Mouse (Mus musculus) gastrocnemius, postnatal 14 days (tissue): ENCODE measurements around the gene Gm10647. TPM values are rescaled to one million over a fixed set of nuclear protein-coding genes. Genes with fewer than 3 reads are reported as not detected.

Source experiments
- DNase-seq: peaks from one replicate; pipeline ENCODE4 v3.0.0; 2021; ENCODE audit warnings: mixed read lengths
- intact Hi-C: fragments of 180-260 bp; cut with DNase I; formaldehyde crosslinking; loops from one replicate; pipeline ENCODE4 v1.15.1; 2025; ENCODE audit warnings: low total_unique reads
- total RNA-seq, 2 experiments: library from RNA; stranded (reverse); gene quantifications; 2 replicates each; pipeline ENCODE4 v1.2.3; 2021

Gene Gm10647
- total RNA-seq, 2 experiments from 2014 or later = 0.21 TPM; not detected in 1

GRCm38 (mm10) chr9:66834318-66835096, 37.7 kb downstream of the Gm10647 start, which contains the start of gene Aph1c:
Gene Aph1c (minus strand): TSS chr9:66834726.
- peak; percentile 99 for DNase-seq
- intact Hi-C loops = loop anchor here (5.0 kb wide), 1 partner anchor 108 kb away; no protein-coding TSS in a partner anchor

- DNase-seq = peak; percentile 41
- intact Hi-C loops = loop anchor here (5.0 kb wide), 1 partner anchor 107 kb away; no protein-coding TSS in a partner anchor
Observed at GRCm38 (mm10) chr9:66835097-66835480, 38.2 kb downstream of the Gm10647 start.

- intact Hi-C loops = no loop called here
- DNase-seq = no peak
Observed at GRCm38 (mm10) chr9:66846822-66847221, 50.0 kb downstream of the Gm10647 start.

Other genes starting within 250 kb of the Gm10647 start
- 10 to 100 TPM; 18.4 to 18.9 TPM for gene Usp3, start 203.9 kb upstream of the Gm10647 start, total RNA-seq
- under 1 TPM; 0.31 to 0.55 TPM for gene Car12, start 83.4 kb upstream of the Gm10647 start, total RNA-seq
- 1 to 10 TPM; 3.3 to 3.5 TPM for gene Aph1b, start 1.5 kb upstream of the Gm10647 start, total RNA-seq
- 1 to 10 TPM in 1 of 2 experiments, under 1 TPM in 1; 0.92 to 1.2 TPM for gene Aph1c, start 37.7 kb downstream of the Gm10647 start, total RNA-seq
- 1 to 10 TPM; 9.5 to 9.8 TPM for gene Rab8b, start 122.6 kb downstream of the Gm10647 start, total RNA-seq
- 100 to 1,000 TPM; 179 to 205 TPM for gene Rps27l, start 149.0 kb downstream of the Gm10647 start, total RNA-seq
- 10 to 100 TPM; 21.3 to 21.6 TPM for gene Lactb, start 178.4 kb downstream of the Gm10647 start, total RNA-seq